Mouse (Mus musculus) mouse embryonic stem cell (cell line): ENCODE data around the gene Gm5458.
"Not testable (repeated sequence)": the region's sequence is repeated elsewhere in the genome, so short reads cannot be mapped to it uniquely, and the experiment has no call there.

ENCODE experiments used
- in situ Hi-C, 2 experiments: fragments of 300-500 bp; cut with MboI; formaldehyde crosslinking; loops; 1 replicate in 1 of 2; 3 replicates in 1 of 2; pipeline ENCODE4 v1.14.3; 2019 to 2020; ENCODE audit warnings: low sequenced_read_pairs in 2 of 2, low pct_unique_long_range_greater_than_20kb in 1 of 2, mixed read lengths in 1 of 2; ENCODE audit not compliant: unreplicated experiment in 1 of 2

Gm5458 gene

DNA sequence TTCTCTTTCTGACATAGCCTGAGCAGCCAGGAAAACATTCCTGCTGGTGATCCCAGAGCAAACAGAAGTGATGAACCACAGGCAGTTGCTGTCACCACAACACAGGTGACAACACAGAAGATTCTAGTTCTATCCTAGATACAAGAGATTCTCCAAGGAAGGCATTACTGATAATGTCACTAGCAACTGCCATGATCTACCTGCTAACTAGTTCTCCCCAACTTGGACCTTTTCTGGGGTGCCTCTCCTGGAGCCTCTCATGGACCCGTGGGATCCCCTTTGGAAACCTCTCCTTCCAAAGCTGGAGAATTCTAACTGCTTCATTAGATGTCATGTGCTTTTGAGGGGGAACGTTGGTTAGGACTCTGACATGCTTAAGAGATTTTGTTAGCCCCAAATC is at the start of gene Gm5458:
Gene Gm5458, minus strand, starts transcription at position 101 of the 400 bp plus-strand sequence.
- in situ Hi-C loops: not testable (repeated sequence)

- in situ Hi-C loops: no loop called here
These were observed 43.9 kb upstream of the Gm5458 start for GRCm38 (mm10) chr14:19646232-19646631.

GRCm38 (mm10) chr14:19584804-19585667 is 17.3 kb downstream of the Gm5458 start, which contains the start of gene Gm2237:
Gene Gm2237, minus strand, starts transcription at chr14:19585135.
- in situ Hi-C loops: not testable (repeated sequence)

- in situ Hi-C loops: not testable (repeated sequence)
These were observed 52.5 kb downstream of the Gm5458 start, which contains the start of gene Gm2244 for GRCm38 (mm10) chr14:19549863-19550262. Gene Gm2244, minus strand, starts transcription at chr14:19549963.
